Mouse (Mus musculus) layer of hippocampus, postnatal 14 days (tissue): ENCODE measurements around the gene Itpr2. TPM values are rescaled to one million over a fixed set of nuclear protein-coding genes. Genes with fewer than 3 reads are reported as not detected.
A peak's percentile ranks its signal among the peaks of the same experiment; 100 is the strongest.

Source experiments
- DNase-seq, 2 experiments: peaks; one replicate each; pipeline ENCODE4 v3.0.0; 2021 to 2022; ENCODE audit warnings: low spot score in 2 of 2, mixed read lengths in 1 of 2
- total RNA-seq, 2 experiments: library from RNA; stranded (reverse); gene quantifications; 2 replicates each; pipeline ENCODE4 v1.2.3; 2021

Itpr2 gene
- total RNA-seq, 2 experiments from 2014 or later, result 32.3 to 35.0 TPM

DNA sequence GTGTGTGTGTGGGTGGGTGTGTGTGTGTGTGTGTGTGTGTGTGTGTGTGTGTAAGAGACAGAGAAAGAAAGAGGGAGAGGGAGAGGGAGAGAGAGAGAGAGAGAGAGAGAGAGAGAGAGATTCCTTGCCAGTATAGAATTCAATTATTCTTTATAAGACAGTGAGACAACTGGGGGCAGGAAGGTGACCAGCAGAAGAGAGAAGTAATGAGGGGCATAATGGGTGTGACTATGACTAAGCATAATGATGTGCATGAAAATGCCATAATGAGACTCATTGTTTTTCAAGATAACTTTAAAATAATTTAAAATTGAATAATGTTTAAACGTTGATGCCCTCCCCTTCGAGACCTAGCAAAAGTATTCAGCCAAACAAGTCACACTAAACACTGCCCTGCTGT lies 272.1 kb downstream of the Itpr2 start:
- DNase-seq, result no peak

DNA sequence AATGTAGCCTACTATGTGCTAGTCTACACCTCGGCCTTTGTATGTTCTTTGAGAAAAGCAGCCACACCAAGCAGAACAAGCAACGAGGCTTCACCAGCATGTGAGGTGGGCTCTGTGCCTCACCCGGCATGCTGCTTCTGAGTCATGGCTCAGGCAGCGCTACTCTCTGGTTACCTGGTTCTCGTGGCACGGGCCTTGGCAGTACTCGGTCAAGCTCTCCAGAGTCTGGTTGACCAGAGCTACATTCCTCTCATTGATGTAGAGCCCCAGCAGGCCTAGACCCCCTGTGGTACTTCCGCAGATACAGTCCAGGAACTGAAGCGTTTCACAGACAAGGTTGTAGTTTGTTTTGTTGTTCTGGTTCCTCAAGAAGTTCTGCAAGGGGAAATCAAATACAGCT lies 272.5 kb downstream of the Itpr2 start:
- no peak for DNase-seq

DNA sequence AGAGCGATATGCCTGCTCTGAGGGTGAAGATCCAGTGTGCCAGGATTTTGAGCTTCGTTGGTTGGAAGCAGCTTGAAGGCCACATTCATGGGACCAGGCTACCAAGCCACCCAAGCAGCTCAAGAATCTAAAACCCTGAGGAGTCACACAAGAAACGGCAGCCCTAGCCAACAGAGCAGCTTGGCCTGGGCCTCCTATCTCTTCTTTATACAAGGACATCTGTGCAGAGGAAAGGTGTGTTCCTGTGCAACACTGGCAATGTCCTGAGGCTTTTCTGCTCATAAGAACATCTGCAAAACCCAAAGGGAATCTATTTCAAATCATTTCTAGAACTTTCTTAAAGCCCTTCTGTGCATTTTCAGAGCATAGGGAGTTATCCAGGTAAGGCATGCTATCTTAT lies 274.0 kb downstream of the Itpr2 start:
- no peak for DNase-seq

DNA sequence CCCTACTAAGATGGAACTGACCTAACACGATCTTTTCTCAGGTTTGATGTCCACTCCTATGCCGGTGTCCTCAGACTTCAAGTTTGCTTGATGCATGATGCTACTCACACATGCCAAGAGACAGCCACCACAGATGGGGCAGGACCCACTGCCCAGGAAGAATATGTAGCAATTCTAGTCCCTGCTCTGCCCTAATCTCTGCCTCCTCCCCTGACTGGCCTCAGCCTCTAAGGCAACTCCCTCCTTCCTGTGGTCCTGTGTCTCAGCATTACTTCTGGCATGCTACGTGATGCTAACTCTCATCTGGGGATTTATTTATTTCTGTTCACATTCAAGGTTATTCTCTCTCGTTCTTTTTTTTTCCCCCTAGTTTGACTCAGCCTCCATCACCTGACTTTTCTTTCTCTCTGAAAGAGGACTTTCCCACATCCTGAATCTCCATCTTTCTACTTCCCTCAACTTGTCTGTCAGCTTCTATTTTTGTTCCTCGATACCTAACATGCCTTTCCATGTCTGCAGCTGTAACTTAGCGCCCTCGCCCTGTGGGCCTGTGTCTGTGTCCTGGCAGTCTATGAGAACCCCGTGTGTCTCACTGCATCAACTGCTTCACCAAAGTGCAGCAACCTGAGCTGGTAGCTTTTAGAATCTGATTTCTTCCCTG lies 279.5 kb downstream of the Itpr2 start:
- no peak for DNase-seq

DNA sequence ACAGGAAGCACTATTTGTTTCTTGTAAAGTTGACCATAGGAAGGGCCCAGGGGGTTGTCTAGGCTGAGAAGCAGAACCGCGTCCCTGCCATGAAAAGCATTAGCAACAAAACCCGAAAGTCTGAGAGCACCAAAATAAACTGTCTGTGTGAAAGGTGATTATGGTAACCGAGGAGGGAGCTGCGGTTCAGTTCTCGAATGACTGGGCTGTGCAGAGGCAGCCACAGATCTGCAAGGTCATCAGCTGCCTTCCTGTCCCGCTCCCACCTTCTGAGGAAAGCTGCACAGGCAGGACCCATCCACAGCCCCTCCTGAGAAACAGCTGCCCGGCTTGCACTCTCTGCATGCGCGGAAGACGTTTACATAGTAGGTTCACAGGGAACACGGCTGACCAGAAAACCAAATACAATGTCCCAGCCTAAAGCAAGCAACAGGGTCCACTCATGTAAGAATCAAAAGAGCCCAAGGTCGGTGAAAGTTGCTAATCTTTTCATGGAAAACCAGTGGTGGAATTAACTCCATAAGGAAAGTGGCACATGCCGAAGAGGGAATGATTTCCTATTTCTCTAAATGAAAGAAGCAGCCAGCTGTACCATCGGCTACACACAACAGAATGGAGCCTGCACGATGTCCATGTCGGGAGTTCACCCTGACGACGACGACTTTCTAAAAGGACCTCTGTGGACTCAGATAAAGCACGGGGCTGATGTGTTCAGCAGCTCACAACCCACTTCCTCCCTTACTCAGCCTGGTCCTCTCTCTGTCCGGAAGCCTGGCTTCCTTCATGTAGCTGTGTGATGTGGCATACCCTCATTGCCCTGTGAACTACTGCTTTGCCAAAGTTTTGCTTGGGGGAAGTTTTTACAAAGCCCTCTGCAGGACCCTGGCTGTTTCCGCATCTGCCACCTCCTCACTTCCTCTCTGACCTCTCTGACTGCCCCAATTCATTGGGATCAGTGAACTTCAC lies 280.4 kb downstream of the Itpr2 start:
- peak in 1 of 2 experiments; percentile 13 for DNase-seq

DNA sequence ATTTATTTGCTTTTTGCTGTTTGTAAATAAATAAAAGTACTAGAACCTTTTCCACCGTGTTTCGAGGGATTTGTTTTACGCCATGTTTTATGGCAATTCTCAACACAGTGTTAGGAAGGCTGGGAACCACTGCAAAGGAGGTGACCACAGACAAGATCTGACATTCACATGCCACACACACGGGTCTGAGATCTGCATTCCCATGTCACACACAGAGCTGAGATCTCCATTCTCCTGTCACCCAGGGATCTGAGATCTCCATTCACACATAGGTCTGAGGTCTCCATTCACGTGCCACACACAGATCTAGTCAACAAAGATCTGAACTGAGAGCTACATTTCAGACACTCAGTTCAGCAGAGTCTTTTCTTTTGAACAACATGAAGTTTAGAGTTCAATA lies 282.0 kb downstream of the Itpr2 start:
- no peak for DNase-seq

DNA sequence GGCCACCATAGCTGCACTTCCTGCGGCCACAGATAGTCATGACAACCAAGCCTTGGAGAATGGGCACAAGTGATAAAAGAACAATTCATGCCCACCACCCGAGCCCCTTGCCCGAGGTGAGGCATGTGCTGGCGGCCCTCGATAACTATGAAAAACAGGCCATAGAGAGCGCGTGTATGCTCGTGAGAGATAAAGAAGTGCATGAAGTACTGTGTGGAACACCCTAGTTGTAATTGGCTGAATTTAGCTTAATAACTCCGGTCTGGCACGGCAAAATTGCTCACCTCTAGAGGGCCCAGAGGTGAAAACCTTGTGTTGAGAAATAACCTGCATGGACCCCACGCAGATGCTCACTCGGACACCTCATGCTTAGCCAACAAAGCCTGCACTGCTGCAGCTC lies 282.5 kb downstream of the Itpr2 start:
- no peak for DNase-seq

DNA sequence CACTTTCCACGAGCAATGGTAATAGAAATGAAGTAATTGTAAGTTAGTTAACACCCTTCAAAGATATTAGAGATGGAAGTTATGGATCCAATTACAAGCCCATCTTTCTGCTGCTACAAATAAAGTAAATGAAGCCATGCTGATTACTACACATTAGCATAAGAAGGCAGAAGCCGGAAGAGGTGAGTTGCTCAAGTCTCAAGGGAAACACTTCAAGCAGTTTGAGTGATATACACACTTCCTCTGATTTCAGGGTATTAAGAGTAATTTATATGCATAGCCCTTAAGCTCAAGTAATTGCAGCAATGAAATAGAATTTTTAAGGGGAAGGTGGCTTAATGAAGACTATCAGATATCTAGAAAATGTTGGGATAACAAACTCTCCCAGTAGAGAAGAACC lies 286.7 kb downstream of the Itpr2 start:
- DNase-seq, result no peak

DNA sequence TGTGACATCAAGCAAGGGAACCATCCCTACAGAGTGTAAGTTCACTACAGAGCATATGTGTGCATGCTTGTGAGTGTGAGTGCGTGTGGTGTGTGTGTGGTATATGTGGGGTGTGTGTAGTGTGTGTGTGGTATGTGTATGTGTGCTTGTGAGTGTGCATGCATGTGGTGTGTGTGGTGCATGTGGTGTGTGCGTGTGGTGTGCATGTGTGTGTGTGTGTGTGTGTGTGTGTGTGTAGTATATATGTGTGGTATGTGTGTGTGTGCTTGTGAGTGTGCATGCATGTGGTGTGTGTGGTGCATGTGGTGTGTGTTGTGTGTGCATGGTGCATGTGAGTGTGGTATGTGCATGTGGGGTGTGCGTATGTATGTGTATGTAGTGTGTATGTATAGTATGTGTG lies 289.7 kb downstream of the Itpr2 start:
- no peak for DNase-seq

DNA sequence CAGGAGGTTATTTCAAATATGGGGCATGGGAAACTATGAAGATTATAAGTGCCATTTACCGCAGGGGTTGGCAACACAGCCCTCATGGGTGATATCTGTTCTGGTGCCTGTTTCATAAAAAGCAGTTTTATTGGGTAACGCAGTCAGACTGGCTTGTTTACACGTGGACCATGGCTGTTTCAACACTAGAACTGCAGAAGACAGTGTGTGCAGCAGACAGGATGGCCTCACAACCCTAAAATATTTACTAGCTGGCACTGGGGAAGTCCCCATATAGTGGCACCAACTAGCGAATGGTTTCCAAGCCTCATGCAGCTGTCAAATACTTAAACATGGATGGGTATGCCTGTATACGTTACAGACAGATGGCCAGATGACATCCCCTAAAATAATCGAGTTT lies 290.8 kb downstream of the Itpr2 start:
- no peak for DNase-seq

DNA sequence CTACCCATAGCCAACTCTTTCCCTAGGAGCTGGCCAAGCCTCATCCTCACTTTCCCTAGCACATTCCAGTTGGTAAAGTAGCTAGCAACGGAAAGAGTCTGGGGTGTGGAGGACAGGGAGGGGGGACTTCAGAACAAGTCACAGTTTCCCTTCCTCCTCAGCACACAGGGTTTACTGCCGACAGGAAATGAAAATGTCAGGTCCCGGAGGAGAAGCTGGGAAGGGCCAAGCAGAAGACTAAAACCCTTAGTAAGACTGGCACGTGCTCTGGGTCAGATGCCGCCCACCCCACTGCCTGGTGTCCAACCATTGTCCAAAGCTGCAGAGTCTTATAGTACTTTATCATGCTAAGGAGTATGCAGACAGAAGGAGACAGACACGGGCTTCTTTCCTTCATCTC lies 293.0 kb downstream of the Itpr2 start:
- no peak for DNase-seq

DNA sequence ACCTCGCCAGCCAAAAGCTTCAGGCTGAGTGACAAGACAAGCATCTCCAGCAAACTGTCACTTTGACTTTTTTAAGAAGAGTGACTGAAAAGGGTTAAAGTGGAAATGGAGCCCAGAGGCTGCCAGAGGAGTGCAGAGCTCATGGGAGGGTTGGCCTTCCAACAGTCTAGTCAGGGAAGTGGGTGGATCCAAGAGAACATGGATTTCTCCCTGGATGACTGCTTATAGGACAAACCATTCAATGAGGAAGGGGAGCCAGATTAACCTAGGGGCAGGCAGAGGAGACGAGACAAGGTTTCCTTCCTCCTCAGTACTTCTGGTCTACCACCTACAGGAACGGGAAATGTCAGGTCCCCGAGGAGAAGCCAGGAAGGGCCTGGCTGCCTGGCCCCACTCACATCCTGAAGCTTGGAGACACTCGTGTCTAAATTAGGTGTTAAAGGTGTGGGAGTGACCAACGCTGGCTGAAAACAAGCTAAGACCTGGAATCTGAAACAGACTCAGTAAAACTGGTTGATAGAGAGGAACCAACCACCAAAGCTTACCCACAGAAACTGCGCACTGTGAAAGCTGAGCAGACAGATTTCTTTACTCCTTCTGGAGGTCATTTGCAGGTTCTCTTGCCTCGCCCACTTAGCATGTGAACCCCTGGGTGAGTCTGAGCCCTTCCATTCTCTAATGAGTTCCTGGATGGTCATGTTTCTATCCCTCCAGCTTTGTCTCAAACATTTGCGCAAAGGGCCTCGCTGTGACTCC lies 294.6 kb downstream of the Itpr2 start:
- no peak for DNase-seq

DNA sequence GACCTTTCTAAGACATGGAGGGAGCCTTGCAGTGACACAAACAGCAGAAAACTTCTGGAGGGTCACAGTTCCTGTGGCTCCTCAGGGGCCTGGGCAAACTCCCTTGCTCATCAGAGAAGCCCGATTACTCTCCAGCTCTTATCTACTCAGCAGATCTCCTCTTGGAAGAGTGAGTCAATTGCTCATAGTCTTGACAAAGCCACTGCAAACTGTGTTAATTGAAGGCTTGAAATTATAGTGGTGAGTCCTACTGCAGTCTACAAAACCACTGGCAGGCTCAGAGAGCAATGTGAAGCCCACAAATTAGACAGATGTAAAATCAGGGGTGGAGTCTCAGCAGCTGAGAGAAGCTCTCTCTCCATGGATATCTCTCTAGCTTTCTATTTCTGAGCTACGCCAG lies 296.9 kb downstream of the Itpr2 start:
- no peak for DNase-seq

DNA sequence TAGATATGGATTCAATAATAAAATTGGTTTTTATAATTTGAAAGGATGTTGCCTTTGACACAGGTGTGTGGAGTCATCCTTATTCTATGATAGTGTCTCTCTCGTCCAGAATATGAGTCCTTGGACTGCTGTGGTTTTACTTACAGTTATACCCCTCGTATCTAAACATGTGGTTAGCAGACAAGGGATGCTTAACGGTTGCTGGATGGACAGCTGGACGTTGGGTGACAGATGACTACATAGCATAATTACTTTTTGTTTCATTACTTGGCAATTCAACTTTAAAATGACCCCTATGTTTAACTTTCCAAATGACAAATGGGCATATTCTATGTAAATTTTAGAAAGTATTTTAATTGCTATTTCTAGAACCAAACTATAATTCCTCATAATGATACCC lies 297.6 kb downstream of the Itpr2 start:
- no peak for DNase-seq

DNA sequence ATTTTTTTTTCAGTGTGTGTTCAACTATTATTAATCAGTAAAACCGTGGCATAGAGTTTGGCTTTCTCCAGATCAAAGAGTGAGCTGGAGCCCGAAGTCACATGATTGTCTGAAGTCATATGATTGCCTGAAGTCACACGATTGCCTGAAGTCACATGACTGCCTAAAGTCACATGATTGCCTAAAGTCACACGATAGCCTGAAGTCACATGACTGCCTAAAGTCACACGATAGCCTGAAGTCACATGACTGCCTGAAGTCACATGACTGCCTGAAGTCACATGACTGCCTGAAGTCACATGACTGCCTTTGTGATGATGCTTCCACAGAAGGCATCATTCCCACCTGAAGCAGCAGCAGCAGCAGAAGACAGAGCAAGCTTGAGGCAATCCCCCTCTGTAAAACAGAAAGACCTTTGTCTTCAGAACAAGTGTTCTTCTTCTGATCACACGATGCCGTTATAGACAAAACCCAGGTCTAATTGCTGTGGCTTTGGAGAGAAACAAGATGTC lies 304.1 kb downstream of the Itpr2 start:
- no peak for DNase-seq

DNA sequence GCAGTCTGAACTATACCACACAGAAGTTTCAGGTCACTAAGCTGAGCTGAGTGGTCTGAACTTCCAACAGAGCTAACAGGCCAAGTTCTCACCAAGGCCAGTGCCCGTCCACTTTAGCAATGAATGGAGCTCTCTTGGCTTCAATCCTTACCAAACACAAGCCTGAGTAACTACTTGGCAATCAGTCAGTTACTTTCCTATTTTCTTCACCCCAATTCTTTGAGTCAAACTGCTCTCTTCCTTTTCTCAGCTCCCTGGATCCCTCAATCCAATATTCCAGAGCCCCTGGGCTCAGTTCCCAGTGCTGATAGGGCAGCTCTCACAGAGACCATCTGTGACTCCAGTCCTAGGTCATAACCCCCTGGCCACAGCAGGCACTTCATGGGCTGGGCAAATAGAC lies 305.3 kb downstream of the Itpr2 start:
- DNase-seq, result no peak

DNA sequence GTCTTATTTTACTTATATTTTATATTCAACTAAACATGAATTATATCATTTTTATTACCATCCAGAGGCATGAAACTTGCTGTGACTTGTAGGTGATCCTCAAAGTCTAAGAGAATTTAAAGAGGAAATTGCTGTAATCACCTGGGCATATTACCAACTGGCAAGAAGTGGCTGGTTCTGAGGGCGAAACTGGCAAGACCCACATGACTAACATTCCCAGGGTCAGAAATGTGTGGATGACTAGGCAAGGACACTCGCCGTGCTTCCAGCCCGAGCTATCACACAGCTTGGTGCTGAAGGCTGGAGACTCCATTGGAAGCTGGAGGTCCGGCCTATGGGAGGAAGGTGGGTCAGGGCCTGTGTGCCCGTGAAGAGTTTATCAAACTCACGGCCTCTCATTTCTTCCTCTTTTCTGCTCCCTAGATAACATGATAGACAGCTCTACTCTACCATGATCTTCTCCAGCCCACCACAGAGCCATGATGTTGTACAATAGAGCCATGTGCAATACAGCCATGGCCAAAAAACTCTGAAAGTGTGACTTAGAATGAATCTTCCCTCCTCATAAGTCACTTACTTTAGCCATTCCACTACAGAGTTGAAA lies 306.1 kb downstream of the Itpr2 start:
- DNase-seq, result no peak

DNA sequence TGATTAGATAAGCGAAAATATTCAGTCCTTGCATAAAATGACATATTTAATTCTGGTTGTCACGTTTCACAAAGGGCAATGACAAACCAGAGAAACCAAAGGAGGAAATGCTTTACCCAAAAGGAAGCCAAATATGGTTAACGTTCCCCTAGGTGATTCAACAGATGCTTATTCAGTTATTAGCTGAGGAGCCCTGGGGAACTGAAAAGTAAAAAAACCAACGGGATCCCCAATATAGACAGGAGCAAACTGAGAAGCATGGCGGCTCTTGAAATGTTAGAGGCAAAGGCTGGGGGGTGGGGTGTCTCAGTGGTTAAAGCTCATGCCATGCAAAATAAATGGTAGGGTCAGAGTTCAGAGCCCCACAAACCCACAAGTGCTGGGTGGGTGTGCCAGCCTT lies 310.1 kb downstream of the Itpr2 start:
- no peak for DNase-seq

DNA sequence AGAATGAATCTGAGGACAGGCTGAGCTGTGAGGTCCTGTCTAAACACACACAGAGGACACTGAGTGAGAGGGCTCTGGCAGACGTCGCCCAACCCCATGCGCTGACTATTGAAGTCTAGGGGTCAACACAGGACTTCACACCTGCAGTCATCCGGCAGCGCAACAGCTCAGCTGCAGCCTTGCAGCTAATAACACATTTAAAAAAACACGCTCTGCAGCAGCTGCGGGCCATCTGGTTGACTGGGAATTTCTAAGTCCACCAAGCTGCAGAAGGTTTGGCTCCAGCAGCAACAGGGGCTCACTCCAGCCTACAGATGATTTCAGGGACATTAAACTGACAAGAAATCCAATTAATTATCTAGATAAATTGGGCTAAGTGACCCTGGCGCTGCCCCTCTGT lies 312.0 kb downstream of the Itpr2 start:
- no peak for DNase-seq

DNA sequence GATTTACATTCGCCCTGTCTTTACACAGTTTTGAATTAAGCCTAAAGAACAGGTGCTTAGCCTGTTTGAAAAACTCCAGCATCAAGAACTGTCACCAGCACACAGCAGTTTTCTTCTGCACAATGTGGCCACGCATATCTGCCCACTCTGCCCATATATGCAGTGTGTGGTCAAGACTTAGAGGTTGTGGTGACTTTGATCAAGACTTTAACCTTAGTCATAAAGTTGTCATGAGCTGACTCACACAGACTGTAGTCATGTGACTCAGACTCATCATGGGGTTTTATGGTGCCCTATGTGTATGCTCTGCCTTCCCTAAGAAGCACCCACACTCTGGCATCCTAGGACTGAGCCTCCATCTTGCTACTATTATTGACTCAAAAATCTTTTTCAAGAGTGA lies 316.5 kb downstream of the Itpr2 start:
- no peak for DNase-seq

DNA sequence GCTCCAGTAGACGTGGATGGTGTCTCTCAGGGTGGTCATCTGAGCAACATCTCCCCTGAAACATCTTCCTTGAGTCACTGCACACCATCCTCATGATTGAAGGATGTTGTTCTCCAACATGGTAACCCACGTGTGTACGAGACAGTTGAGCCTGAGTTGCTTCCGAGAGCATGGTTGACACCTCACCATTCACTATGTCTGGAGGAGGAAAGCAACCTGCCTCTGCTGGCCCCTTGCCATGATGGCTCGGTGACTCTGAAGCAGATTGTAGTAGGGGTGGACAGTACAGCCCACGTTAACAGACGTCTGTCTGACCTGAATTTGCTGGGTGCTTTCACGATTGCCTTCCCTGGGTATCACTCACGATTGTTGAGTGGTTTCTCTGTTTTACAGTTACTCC lies 317.3 kb downstream of the Itpr2 start:
- DNase-seq, result no peak
